Mouse (Mus musculus) thymus, postnatal 14 days (tissue): ENCODE results near the gene Slc46a3.

Source experiments
- DNase-seq: peaks from one replicate; pipeline ENCODE4 v3.0.0; 2021

Slc46a3 gene

GRCm38 (mm10) chr5:147895436-147896198 lies 1.0 kb upstream of the Slc46a3 start:
- DNase-seq, result peak; percentile 45

- DNase-seq, result peak; percentile 48
Observed at GRCm38 (mm10) chr5:147893766-147894454, 705 bp downstream of the Slc46a3 start.

GRCm38 (mm10) chr5:147893143-147893542 lies 1.5 kb downstream of the Slc46a3 start:
- no peak for DNase-seq

- no peak for DNase-seq
Observed at GRCm38 (mm10) chr5:147892735-147893134, 1.9 kb downstream of the Slc46a3 start.

GRCm38 (mm10) chr5:147888313-147889297 lies 6.0 kb downstream of the Slc46a3 start:
- no peak for DNase-seq

GRCm38 (mm10) chr5:147883581-147883980 lies 11.0 kb downstream of the Slc46a3 start:
- DNase-seq, result no peak

- DNase-seq, result no peak
Observed at GRCm38 (mm10) chr5:147879971-147880682, 14.5 kb downstream of the Slc46a3 start.

GRCm38 (mm10) chr5:147877520-147877919 lies 17.1 kb downstream of the Slc46a3 start:
- peak; percentile 31 for DNase-seq

- no peak for DNase-seq
Observed at GRCm38 (mm10) chr5:147875210-147875609, 19.4 kb downstream of the Slc46a3 start.

GRCm38 (mm10) chr5:147874491-147875065 lies 20.0 kb downstream of the Slc46a3 start:
- DNase-seq, result no peak

- no peak for DNase-seq
Observed at GRCm38 (mm10) chr5:147871091-147871820, 23.4 kb downstream of the Slc46a3 start.

- no peak for DNase-seq
Observed at GRCm38 (mm10) chr5:147870296-147870695, 24.3 kb downstream of the Slc46a3 start.

- DNase-seq, result no peak
Observed at GRCm38 (mm10) chr5:147869568-147869967, 25.0 kb downstream of the Slc46a3 start.

GRCm38 (mm10) chr5:147868674-147869073 lies 25.9 kb downstream of the Slc46a3 start:
- no peak for DNase-seq

- DNase-seq, result peak; percentile 92
Observed at GRCm38 (mm10) chr5:147860449-147861261, 34.0 kb downstream of the Slc46a3 start, which contains the start of gene Pomp. Gene Pomp (plus strand): TSS chr5:147860461.

- no peak for DNase-seq
Observed at GRCm38 (mm10) chr5:147860076-147860448, 34.6 kb downstream of the Slc46a3 start.

- no peak for DNase-seq
Observed at GRCm38 (mm10) chr5:147850194-147850593, 44.4 kb downstream of the Slc46a3 start.

GRCm38 (mm10) chr5:147848164-147848863 lies 46.3 kb downstream of the Slc46a3 start:
- DNase-seq, result peak; percentile 40

- DNase-seq, result no peak
Observed at GRCm38 (mm10) chr5:147847361-147847760, 47.3 kb downstream of the Slc46a3 start.

GRCm38 (mm10) chr5:147845319-147845718 lies 49.3 kb downstream of the Slc46a3 start:
- DNase-seq, result no peak
